Mouse (Mus musculus) kidney, adult 8-10 months (tissue): Measurements from ENCODE around the gene Cyp2w1.
"Not testable (repeated sequence)": the region's sequence is repeated elsewhere in the genome, so short reads cannot be mapped to it uniquely, and the experiment has no call there.

Source experiments
- DNase-seq, 2 experiments: peaks; one replicate each; pipeline ENCODE4 v3.0.0; 2022

Gene Cyp2w1

DNA sequence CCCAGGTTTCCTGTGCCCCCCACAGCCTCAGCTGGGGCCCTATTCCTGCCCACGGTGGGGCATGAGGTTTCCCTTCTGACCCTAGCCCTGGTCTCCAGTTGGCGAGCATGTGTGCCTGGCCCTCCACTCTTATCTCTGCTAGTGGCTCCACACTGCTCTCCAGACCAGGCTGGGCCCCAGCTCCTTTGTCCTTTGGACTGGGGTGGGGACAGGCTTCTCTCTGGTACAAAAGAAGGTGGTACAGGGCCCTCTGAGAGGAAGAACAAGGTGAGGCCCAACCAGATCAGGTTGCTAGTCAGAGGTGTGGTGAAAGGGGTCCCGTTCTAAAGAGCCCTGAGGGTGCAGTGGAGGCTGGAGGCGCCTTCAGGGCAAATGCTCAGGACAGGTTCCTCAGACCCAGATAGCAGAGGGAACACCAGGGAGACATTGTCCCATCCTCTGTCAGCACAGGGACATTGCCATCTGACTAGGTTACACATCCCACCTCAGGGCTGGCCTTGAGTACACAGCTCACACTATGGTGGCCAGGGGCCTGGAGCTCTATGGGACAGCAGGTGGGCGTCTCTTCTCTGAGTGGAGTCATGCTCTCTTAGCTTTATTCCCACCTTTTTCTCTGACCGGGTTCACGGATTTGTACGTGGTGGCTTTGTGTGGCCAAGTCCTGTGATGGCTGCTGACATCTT is 19.7 kb upstream of the Cyp2w1 start:
- DNase-seq, result no peak

DNA sequence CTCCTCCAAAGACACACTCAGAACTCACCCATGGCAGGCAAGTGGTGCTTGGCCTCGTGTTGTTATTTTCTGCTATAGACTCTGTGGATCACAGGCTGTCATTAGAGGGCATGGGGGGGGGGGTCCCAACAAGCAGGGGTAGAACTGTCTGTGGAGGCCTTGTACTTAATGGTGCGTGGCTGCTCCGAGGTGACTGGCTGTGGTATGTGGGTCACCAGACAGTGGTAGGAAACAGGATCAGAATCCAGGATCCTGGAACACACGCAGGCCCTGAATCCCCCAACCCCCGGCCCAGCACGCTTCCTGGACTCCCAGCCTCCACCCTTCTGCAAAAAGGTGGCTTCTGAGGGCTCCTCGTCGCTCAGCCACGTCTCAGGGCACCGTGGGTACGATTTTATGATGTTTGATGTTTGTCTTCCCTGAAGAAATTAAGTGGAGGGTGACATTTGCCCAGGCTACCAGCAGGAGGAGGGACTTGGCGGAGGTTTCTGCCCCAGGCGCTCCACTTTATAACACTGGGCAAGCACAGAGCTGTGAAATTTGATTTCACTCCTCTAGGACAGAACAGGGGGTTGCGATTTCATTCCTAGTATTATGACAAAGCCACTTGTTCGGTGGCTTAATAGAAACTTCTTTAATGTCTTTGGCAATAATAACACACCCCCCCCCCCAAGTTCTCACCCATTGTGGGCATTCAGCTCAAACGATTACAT is 19.0 kb upstream of the Cyp2w1 start:
- peak; percentile 49 to 63 for DNase-seq

DNA sequence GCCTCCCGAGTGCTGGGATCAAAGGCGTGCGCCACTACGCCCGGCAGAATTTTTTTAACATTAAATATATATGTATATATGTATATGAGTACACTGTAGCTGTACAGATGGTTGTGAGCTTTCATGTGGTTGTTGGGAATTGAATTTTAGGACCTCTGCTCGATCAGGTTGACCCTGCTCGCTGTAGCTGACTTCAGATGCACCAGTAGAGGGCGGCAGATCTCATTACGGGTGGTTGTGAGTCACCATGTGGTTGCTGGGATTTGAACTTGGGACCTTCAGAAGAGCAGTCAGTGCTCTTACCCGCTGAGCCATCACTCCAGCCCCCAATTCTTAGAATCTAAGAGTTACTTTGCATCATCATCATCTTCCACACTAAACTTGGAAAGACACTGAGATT is 18.0 kb upstream of the Cyp2w1 start:
- DNase-seq, result not testable (repeated sequence)

DNA sequence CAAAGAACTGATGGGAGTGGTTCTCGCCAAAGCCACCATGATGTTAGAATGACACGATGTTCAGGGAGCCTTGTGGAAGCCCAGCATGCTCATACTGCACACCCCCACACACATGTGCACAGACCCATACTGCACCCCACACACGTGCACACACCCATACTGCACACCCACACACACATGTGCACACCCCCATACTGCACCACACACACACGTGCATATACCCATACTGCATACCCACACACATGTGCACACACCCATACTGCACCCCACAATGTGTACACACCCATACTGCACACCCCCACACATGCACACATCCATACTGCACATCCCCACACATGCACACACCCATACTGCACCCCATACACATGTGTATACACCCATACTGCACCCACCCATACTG is 16.8 kb upstream of the Cyp2w1 start:
- no peak for DNase-seq

DNA sequence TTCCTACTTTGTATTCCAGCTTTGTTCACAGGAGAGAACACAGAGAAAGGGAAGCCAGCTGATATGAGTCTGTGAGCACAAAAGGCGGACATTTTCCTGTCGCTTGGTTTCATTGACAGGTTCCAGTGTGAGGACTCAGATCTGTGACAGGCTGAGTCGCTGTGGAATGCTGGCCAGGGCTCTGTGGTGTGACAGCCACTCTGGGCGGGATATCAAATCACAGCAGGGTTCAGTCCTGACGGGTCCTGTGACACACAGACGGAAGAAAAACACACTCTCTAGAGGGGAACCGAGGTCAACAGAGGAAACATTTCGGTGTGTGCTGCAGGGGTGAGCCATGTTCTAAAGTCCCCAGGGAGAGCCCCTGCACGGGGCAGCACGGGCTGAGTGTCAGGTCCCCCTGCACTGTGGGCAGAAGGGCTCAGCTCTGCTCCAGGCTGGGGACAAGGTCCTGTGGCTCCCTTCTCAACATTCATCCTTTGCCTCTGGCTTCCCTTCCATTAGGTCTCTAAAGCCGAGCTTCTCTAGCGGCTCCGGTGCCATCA is 14.5 kb upstream of the Cyp2w1 start:
- no peak for DNase-seq

DNA sequence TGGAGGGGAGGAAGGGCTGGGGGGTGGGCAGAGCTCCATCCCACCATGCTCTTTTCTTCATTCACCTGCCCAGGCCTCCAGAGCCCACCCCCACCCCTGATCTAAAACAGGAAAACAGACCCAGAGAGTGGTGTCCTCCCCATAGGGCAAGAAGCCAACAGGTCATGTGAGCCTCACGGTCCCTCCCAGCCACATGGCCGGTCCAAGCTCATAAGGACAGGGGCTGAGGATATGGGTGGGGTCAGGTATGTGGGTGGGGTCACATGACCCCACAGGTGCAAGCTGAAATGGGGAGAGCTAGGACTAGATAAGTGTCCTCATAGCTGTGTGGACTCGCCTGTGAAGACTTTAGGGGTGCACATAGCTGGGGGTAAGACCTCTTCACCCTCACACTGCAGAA is 14.0 kb upstream of the Cyp2w1 start:
- DNase-seq, result peak; percentile 67 to 68

DNA sequence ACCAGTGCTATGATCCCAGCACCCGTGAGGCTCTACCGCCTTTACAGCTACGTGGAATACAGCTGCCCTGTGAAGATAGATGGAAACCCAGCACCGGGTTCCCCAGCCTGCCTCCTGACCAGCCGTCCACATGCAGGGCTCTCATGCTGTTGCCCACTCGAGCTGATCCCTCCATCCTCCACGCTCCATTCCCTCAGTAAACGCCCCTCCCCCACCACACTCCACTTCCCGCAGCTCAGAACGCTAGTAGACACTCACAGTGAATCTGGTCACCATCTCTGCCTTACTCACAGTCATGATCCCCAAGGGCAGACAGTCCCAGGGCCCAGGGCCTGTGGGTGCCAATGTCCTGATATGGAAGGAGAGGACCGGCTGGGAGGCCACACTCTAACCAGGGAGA is 13.5 kb upstream of the Cyp2w1 start:
- DNase-seq, result no peak

DNA sequence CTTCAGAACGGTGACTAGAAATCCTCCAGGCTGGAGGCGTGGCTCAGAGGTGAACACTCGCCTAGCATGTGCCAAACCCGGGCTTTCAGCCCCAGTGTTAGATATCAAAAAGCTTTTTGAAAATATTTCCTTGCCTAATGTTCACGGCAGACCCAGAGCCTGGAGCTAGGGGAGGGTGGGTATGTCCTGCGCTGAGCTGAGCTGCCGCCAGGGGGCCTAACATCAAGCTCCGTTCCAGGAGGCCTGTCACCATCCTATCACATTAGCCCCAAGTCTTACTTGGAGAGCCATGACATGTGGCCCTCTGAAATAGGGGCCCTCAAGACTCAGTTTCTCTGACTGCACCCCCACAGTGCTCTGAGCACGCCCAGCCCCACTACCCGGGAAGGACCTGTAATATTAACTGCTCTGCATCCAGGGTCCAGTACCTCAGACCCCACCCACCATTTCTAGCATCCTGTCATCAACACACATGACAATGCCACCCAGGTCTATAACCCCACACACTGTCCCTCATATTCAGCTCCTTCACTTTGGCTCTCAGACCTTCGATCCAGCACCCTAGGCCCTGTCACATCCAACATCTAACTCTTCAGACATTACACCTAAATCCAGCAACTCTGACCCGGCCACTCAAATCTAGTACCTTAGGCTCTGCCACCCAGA is 8.3 kb upstream of the Cyp2w1 start:
- peak; percentile 65 to 82 for DNase-seq

DNA sequence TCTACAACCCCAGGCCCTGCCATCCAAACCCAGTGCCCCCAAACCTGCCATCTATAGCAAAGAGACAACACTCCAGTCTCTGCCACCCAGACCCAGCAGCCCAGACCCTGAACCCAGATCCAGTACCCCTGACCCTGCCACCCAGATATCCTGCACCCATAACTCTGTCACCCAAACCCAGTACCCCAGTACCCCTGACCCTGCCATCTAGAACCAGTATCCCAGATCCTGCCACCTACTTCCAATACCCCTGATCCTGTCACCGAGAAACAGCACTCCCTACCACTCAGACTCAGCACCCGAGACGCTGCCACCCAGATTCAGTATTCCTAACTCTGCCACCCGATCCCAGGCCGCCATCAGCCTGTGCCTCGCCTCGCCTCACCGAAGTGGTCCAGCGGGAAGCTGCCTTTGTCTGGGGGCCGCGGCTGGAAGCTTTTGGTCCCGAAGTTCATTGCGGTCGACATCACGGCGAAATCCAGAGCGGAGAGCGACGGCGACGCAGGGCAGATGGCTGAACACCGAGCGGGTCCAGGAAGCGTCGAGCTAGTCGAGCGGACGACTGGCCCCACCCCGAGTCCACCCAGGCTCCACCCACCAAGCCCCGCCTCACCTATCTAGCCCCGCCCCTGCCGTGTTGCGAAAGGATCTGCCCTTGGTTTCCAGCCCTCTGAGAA is 7.6 kb upstream of the Cyp2w1 start:
- peak; percentile 94 to 97 for DNase-seq

DNA sequence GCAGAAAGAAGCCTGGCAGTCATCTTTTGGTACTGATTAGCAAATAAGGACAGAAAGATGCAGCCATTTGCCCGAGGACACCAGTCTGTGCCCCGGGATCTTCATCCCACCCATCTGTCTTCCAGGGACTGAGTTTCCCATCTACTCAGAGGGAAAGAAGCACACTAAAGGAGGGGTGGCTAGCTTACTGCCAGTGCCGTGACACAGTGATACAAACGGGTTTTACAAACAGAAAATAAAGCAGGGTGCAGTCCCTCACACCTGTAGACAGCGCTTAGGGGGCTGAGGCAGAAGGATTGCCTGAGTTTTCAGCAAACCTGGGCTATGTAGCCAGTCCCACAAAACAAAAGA is 7.1 kb upstream of the Cyp2w1 start:
- no peak for DNase-seq

DNA sequence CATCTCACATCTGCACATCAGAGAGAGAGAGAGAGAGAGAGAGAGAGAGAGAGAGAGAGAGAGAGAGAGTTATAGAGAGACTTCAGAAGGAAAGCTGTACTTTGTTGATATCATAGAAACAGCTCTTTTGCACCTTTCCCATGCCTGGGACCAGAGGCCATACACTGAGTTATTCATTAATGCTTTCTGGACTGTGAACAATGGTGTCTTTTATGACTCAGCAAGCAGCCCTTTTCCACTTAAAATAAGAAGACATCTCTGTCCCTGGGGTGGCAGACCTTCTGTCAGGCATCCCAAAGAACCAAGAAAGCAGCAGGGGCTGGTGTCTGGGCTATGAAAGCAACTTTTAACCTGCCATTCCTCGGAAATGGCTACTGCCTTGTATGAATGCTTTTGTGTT is 5.2 kb upstream of the Cyp2w1 start:
- DNase-seq, result peak in 1 of 2 experiments; percentile 62

DNA sequence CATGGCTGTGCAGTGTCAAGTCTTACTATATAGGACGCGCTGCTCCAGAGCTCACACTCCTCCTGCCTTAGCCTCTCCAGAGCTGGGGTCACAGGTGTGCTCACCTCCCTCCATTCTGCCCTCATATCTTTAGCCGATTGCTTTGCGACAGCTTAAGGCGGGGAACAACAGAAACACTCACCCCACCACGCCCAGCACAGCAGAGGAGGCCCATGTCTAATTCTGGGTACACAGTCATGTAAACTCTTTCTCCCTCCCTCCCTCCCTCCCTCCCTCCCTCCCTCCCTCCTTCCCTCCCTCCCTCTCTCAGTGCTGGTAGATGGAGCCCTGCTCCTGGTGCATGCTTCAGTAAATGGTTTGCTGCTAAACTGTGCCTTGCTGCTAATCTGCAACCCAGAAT is 2.7 kb upstream of the Cyp2w1 start:
- no peak for DNase-seq

DNA sequence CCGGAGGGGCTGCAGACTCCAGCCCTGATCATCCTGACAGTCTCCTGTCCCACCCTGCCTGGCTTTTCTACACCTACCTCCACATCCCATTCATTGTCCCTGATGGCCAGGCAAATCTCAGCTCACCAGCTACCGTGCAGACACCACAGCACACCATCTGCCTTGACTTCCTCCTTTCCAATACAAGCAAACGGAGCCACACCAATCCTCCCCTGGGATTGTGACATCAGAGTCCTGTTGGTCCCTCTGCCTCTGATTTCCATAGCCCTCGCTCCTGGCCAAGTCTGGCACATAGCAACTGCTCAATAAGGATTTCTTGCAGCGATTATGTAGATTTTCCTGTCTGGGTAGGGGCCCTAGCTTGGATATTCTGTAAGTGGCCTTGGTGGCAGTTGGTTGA is 1.3 kb upstream of the Cyp2w1 start, which contains the start of gene Cox19:
Cox19 (minus strand) TSS at position 285 of the 400 bp plus-strand sequence.
- DNase-seq, result no peak

DNA sequence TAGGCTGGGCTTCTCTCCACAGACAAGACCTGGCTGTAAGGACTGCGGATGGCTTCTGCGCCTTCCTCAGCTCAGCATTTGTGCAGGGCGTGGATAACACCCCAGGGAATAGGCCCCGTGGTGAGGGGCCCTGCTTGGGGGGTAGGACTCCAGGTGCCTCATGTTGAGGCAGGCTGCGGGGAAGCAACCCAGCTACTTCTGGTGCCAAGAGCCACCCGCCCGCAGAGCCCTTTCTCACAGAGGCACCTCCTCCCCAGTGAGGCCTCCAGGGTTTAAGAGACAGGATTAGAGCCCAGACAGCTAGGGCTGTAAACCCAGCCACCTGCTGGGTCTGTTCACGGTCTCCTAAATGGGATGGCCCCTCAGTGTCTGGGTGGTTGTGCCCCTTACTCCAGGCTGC is 789 bp upstream of the Cyp2w1 start:
- DNase-seq, result no peak

DNA sequence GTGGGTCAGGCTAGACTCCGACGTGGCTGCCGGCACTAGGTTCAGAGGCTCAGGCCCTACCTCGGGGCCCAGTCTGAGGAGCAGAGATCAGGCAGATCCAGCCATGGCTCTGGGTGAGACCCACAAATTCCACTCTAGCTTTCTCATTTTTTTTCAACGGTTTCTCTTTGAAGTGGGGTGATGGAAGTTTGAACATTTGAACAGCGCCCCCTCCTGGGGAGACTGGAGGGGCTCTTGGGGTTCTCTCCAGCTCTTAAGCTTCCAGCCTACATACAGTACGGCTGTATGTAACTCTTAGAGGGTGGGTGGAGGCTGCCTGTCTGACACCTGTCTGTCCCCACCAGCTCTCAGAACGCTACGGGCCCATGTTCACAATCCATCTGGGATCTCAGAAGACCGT is 1.1 kb downstream of the Cyp2w1 start:
- DNase-seq, result no peak

DNA sequence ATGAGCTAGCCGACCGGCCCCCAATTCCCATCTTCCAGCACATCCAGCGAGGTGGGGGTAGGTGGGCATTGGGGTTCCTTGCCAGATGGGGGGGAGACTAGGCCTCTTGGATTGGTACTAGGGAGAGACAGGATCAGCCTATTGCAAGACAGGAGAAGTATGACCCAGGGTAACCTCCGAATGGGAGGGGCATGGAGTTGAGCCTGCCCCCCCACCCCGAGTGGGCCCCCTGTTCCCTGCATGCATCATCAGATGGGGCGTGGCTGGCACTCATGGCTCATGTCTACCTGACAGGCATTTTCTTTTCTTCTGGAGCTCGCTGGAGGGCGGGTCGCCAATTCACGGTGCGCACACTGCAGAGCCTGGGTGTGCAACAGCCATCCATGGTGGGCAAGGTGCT is 1.5 kb downstream of the Cyp2w1 start:
- no peak for DNase-seq

DNA sequence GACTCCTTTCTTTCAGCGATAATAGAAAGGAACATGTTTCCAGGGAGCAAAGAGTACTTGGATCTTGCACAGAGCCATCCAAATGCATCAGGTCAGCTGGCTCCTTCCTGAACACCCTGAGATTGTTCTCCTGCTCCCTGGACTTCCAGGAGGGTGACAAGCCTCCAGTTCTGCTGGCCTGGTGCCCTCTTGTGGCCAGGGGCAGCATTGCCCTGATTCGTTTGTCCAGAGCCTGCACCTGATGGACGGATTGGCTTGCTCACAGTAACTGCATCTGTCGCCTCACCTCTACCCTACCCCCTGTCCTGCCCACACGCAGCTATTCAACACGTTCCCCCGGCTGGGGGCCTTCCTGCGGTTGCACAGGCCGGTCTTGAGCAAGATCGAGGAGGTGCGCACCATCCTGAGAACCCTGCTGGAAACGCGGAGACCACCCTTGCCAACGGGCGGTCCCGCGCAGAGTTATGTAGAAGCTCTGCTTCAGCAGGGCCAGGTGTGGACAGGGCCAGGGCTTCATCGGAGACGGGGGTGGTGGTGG is 2.9 kb downstream of the Cyp2w1 start:
- peak; percentile 84 to 93 for DNase-seq

DNA sequence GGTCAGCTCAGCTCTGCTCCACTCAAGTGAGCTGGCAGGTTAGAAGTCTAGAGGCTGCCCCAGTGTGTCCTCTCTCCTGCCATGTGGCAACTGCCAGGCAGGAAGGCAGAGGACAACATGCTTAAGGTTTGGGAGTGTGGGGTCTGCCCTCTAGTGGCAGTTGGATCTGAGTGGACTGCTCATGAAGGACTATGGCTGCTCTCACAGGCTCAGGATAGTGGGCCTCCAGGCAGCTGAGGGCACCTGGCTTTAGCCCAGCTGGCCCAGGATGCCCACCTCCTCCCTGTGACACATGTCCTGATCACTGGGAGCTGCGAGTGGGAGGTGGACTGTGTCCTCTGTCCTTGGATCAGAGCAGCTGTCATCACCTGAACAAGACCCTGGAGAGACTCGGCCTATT is 6.2 kb downstream of the Cyp2w1 start:
- peak; percentile 65 for DNase-seq

DNA sequence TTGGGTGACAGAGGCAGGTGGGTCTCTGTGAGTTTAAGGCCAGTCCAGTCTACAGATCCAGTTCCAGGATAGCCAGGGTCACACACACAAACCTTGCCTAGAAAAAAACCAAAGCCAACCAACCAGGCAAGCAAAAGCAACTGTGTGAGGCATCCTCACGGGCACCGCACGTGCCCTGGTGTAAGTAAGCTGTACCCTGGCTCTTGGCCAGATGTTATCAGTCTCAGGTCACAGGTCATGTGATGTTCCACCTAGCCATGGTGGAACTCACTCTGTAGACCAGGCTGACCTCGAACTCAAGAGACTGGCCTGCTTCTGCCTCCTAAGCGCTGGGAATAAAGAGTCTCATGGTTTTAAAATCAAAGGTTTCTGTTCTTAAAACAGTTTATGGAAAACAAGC is 6.8 kb downstream of the Cyp2w1 start:
- DNase-seq, result no peak

DNA sequence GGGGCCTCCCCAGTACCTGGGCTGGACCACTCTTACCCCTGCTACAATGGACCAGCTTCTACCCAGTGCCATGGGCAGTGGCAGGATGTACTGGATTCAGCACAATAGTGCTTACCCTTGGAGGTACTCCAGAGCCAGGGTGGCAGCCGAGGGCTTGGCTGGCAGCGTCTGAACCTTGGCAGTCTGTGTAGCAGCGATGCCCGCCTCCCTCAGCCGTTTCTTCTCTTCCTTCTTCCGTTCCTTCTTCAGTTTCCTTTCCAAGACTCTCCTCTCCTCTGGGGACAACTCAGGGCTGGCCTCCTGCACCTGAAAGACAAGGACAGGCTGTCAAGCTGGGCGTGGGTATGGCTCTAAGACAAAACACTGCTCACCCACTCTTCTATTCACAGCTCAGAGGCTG is 11.4 kb downstream of the Cyp2w1 start:
- DNase-seq, result no peak

DNA sequence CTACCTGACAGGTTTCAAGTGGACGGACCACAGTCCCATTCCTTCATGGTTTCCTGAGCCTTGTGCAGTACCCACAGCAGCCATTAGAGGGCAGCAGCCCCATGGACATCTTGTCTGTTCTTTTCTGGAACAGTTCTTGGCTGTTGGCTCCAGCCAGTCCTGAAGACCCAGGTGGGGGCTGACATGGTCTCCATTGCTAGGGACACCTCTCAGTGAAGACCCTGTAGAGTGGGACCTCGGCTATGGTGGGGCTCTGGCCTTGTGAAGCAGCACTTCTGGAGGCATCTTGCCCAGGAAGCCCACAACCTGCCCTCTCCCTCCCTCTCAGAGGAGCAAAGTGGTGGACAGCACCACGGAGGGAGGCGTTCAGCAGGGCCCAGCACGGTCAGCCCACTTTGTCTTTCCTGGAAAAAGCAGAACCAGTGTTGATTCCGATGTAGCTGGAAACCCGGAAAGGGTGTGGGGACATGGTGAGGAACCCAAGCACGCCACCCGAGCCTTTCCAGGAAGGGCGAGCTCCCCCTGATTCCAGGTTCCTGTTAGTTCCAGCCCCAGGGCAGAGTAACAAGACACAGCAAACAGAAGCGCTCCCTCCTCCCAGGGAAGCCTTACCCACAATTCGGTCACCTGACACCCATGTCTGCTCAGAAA is 12.0 kb downstream of the Cyp2w1 start:
- DNase-seq, result peak; percentile 86 to 97

DNA sequence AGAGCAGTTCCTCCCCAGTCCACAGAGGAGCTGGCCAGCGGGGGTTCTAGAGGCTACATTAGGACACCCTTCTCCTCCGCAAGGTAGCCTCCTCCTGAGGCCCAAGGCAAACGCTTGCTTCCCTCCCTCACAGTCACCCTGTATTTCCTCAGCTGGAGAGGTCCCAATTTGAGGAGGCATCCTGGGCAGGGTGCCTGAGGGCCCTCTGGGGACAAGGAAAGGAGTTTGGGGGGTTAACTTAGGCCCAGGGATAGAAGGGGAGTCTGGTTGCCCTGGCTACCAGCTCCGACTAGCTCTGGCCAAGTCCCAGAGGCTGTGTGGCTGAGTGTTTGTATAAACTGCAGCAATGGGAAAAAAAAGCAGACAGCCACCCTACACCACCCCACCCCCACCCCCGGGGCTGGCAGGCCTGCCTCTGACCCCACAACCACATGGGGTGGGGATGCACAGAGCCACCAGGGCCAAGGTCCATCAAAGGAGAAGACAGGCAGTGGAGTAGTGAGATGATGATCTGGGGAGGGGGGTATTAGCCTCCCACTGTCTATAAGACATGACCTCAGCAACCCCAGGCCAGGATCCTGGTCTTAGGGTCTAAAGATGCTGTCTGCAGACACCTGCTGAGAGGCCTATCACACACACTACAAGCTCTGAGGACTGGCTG is 12.6 kb downstream of the Cyp2w1 start:
- no peak for DNase-seq
